Comparison of ENCODE assay signal across 8 mouse cellular contexts in the genomic region with DNA sequence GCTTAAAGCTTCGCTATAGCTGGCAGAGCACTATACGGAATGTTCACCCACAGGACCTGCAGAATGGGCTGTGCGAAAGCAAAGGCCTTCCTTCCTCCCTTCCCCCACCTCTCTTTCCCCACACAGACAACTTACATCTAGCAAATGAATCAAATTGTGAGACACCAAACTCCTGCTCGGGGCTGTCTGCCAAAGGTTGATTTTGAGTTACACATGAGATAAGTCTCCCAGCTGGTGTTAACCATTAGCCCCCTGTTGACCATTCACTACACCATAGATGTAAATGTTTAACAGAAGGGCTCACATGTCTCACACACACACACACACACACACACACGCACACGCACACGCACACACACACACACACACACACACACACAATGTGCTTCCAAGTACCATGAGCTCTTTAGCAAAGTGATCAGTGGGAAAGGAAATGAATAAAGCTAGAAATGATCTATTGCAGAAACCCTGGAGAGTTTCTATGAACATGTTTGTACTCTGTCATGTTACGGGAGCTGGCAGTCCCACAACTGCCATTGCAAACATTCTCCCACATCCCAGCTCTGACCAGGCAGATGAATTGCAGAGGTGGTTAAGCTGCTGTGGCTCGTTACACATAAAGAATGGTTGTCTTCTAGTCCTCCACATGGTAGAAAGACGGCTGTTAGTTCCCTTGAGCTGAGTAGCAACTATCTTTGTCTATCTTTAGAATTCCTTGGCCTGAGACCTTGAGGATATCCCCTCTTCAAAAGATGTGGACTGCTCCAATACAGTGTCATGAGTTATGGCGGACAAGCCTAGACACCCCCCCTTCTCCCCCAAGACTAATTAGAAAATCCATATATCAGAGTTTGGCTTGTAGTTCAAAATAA.
A peak's percentile ranks its signal among the peaks of the same experiment; 100 is the strongest.
DNase-seq lines count a peak whose midpoint lies in the region; ATAC-seq and TF ChIP-seq lines count a peak whose summit lies in the region.

No protein-coding gene starts in this region.

- 55% methylated on average over 11 of the region's 11 CpGs for WGBS in forebrain, embryonic 16.5 days
- WGBS in liver, embryonic 15.5 days (ENCODE audit: insufficient replicate concordance) = 58% methylated on average over 11 of the region's 11 CpGs

- no peak overlapping the region for H3K4me3 ChIP-seq in layer of hippocampus, adult 2 months
- no peak overlapping the region for H3K4me3 ChIP-seq in forebrain, embryonic 16.5 days (replicated peaks; ENCODE audit: low read length)
- H3K4me3 ChIP-seq in liver, embryonic 15.5 days (replicated peaks) = 0 out of 2 replicates have a peak overlapping the region, but pooled peaks have one; percentile 7

- peak overlapping the region; percentile 52; the same call in 1 of the 2 replicates for H3K27ac ChIP-seq in layer of hippocampus, adult 2 months
- H3K27ac ChIP-seq in forebrain, embryonic 16.5 days (ENCODE audit: low read length) = peak overlapping the region; percentile 83
- peak overlapping the region; percentile 65 for H3K27ac ChIP-seq in liver, embryonic 15.5 days (replicated peaks)

- H3K9me3 ChIP-seq in forebrain, embryonic 16.5 days (ENCODE audit: control insufficient read depth, low read length) = no peaks in the 10 kb centered on the region
- H3K9me3 ChIP-seq in liver, embryonic 15.5 days (replicated peaks) = no peaks in the 10 kb centered on the region

- H3K27me3 ChIP-seq in forebrain, embryonic 16.5 days (replicated peaks; ENCODE audit: control insufficient read depth, insufficient read depth, low read length) = no peaks in the 10 kb centered on the region
- no peaks in the 10 kb centered on the region for H3K27me3 ChIP-seq in liver, embryonic 15.5 days

- peaks cover 39% of the 10 kb centered on the region for H3K4me1 ChIP-seq in forebrain, embryonic 16.5 days (replicated peaks; ENCODE audit: control insufficient read depth, insufficient read depth, low read length)
- peaks cover 6% of the 10 kb centered on the region for H3K4me1 ChIP-seq in liver, embryonic 15.5 days (replicated peaks)

- 0 out of 2 replicates have a peak, but pooled peaks cover 2% of the 10 kb centered on the region for H3K36me3 ChIP-seq in forebrain, embryonic 16.5 days (ENCODE audit: control insufficient read depth, insufficient read depth)
- H3K36me3 ChIP-seq in liver, embryonic 15.5 days (replicated peaks) = no peaks in the 10 kb centered on the region

- TF ChIP-seq CTCF in layer of hippocampus, adult 2 months (conservative IDR thresholded peaks at IDR 0.05) = no peak

- no peak overlapping the region for H3K9ac ChIP-seq in forebrain, embryonic 16.5 days (replicated peaks; ENCODE audit: low read depth, low read length)
- H3K9ac ChIP-seq in liver, embryonic 15.5 days = no peak overlapping the region

- no peak overlapping the region for H3K4me2 ChIP-seq in forebrain, embryonic 16.5 days (ENCODE audit: low read length)
- H3K4me2 ChIP-seq in liver, embryonic 15.5 days = peak overlapping the region; percentile 29

- no peak for DNase-seq in layer of hippocampus, adult 2 months (ENCODE audit: low spot score in 2 of 2)
- DNase-seq in layer of hippocampus, postnatal 10 days (ENCODE audit: low spot score in 2 of 2) = no peak
- peak; percentile 68 for DNase-seq in kidney, adult 18-20 months
- DNase-seq in cerebellum, postnatal 25 days = no peak
- DNase-seq in right cerebral cortex, postnatal 36 days (ENCODE audit: low spot score in 2 of 2) = no peak

- ATAC-seq in forebrain, embryonic 16.5 days = 0 out of 2 replicates have a peak, but pooled peaks have one; percentile 4
- ATAC-seq in liver, embryonic 15.5 days (ENCODE audit: insufficient read depth) = peak; percentile 76
- no peak for ATAC-seq in megakaryocyte-erythroid progenitor cell, adult 5-6 weeks (replicated peaks; ENCODE audit: low FRiP score, low TSS enrichment, poor library complexity, severe bottlenecking)
